Mouse (Mus musculus) heart, embryonic 12.5 days (tissue): ENCODE measurements around the gene Vsx2. TPM values are rescaled to one million over a fixed set of nuclear protein-coding genes. Genes with fewer than 3 reads are reported as not detected.

Source experiments
- ATAC-seq: fragments of 200-750 bp; cut with Nextera tagmentation; 2 replicates; pipeline ENCODE4 v1.8.0; 2017; ENCODE audit warnings: moderate TSS enrichment, moderate library complexity; ENCODE audit not compliant: insufficient number of reproducible peaks, low FRiP score
- H3K27ac ChIP-seq: fragments of 300-500 bp; sonication (generic); 2 replicates; pipeline ENCODE4 v1.5.1; 2016; ENCODE audit warnings: mild to moderate bottlenecking, moderate library complexity; ENCODE audit not compliant: poor library complexity, severe bottlenecking
- H3K27me3 ChIP-seq: fragments of 300-500 bp; sonication (generic); replicated peaks from 2 replicates; pipeline ENCODE4 v1.6.1; 2016; ENCODE audit warnings: mild to moderate bottlenecking, moderate library complexity
- H3K36me3 ChIP-seq: fragments of 300-500 bp; sonication (generic); 2 replicates; pipeline ENCODE4 v1.6.1; 2016; ENCODE audit warnings: mild to moderate bottlenecking, moderate library complexity
- H3K4me1 ChIP-seq: fragments of 300-500 bp; sonication (generic); replicated peaks from 2 replicates; pipeline ENCODE4 v1.6.1; 2016; ENCODE audit warnings: mild to moderate bottlenecking
- H3K4me2 ChIP-seq: fragments of 300-500 bp; sonication (generic); 2 replicates; pipeline ENCODE4 v1.6.1; 2016; ENCODE audit warnings: mild to moderate bottlenecking, moderate library complexity
- H3K4me3 ChIP-seq: fragments of 300-500 bp; sonication (generic); 2 replicates; pipeline ENCODE4 v1.5.1; 2016; ENCODE audit warnings: mild to moderate bottlenecking
- H3K9ac ChIP-seq: fragments of 300-500 bp; sonication (generic); 2 replicates; pipeline ENCODE4 v1.6.1; 2016; ENCODE audit warnings: mild to moderate bottlenecking, moderate library complexity
- H3K9me3 ChIP-seq: fragments of 300-500 bp; sonication (generic); replicated peaks from 2 replicates; pipeline ENCODE4 v1.6.1; 2016; ENCODE audit warnings: mild to moderate bottlenecking, moderate library complexity
- WGBS: fragments of 180-500 bp; shearing (Covaris S2); methylation state at CpG from one replicate; pipeline ENCODE4 v1.1.7; 2016; 5-methylcytosine and 5-hydroxymethylcytosine counted together
- polyA plus RNA-seq: library from polyadenylated mRNA; unstranded; fragments of >200 nt; fragmentation: Nextera tagmentation; extraction: Ambion mirVana; gene quantifications from 2 replicates; pipeline ENCODE4 v1.2.1, GENCODE M21; 2016

Vsx2 gene
- polyA plus RNA-seq, 1 experiment from 2014 or later, result not detected

DNA sequence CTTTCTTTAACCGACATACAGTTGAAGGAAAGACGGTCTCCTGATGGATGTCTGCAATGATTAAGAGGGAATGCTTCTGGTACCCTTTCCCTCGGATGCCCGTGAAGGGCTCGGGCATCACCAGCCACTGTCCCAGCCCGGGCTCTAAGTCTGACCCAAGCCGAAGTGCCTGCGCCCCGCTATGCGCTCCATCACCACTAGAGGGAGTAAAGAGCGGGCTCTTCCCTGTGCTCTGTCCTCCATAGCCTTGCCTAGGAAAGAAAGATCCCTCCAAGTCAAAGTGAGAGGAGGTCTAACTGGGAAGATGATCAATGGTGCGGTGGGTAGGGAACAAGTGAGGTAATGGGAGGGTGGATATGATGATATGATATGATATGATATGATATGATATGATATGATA lies 23.5 kb upstream of the Vsx2 start:
- Histone ChIP-seq H3K27ac (no peak overlapping the region), H3K4me3 (no peak overlapping the region), H3K27me3 (no peaks in the 10 kb centered on the region), H3K9ac (no peak overlapping the region), H3K9me3 (no peaks in the 10 kb centered on the region), H3K36me3 (no peaks in the 10 kb centered on the region), H3K4me2 (no peak overlapping the region), H3K4me1 (no peaks in the 10 kb centered on the region)
- no peak for ATAC-seq
- 5% methylated on average over 12 of the region's 12 CpGs for WGBS

DNA sequence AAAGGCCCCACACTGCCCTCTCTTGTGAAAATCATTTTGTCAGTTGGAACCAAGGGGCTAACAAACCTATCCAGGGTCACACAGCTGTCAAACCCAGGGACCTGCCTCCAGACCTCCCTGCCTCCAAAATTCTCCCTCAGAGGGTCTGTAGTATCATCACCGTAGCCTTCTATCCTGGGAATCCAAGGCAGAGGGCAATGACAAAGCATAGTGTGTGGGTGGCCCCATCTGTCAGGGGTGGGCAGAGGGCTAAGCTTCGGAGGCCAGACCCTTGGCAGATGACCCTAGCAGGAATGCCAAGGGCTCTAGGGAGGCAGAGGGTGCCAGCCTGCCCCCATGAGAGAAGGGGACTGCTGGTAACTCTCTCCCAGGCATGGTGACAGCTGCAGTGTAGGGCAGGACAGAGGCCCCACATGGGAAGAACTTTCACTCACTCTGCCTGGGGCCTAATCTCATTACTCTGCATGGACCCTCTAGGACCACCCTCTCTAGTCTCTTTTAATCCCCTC lies 22.9 kb upstream of the Vsx2 start:
- no peaks in the 10 kb centered on the region for H3K36me3 ChIP-seq
- no peak overlapping the region for H3K4me3 ChIP-seq
- WGBS, result 65% methylated on average over 2 of the region's 2 CpGs
- no peak overlapping the region for H3K27ac ChIP-seq
- H3K9me3 ChIP-seq, result no peaks in the 10 kb centered on the region
- no peak overlapping the region for H3K4me2 ChIP-seq
- H3K9ac ChIP-seq, result no peak overlapping the region
- H3K27me3 ChIP-seq, result no peaks in the 10 kb centered on the region
- H3K4me1 ChIP-seq, result no peaks in the 10 kb centered on the region
- no peak for ATAC-seq

DNA sequence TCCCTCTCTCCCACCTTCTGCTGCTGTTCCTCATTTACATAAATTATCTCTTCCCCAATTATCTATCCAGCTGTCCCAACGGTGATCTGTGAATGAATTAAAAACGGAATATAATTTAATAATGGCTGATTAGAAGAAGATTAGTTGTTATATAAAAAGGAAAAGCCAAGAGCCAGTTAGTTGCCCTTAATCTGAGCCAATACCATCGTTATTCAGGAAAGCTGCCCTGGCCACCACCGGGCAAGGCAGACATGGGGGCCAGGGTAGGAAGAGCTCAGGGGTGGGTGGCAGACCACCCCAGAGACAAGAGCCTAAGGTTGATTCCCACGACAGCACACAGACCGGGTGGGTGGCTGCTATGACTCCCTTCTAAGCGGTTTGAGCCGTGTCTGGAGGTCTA lies 21.3 kb upstream of the Vsx2 start:
- no peaks in the 10 kb centered on the region for H3K36me3 ChIP-seq
- H3K4me1 ChIP-seq, result no peaks in the 10 kb centered on the region
- ATAC-seq, result no peak
- H3K27me3 ChIP-seq, result no peaks in the 10 kb centered on the region
- no peak overlapping the region for H3K27ac ChIP-seq
- no peak overlapping the region for H3K4me2 ChIP-seq
- WGBS, result 47% methylated on average over 8 of the region's 8 CpGs
- no peak overlapping the region for H3K4me3 ChIP-seq
- H3K9ac ChIP-seq, result no peak overlapping the region
- no peaks in the 10 kb centered on the region for H3K9me3 ChIP-seq

DNA sequence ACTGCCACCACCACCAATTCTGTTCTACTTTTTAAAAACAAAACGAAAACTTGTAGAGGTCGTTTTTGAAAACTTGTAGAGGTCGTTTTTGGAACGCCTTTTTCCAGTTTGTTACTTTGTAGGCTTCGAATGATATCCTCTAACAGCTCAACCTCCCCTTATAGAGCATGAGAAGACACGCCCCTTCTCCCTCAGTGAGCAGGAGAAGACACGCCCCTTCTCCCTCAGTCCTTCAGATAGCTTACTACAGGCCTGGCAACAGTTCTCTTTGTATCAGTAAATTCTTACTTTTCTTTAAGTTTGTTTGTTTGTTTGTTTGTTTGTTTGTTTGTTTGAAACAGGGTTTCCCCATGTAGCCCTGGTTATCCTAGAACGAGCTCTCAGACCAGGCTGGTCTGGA lies 14.3 kb upstream of the Vsx2 start:
- Histone ChIP-seq H3K9ac (no peak overlapping the region), H3K4me3 (no peak overlapping the region), H3K27ac (no peak overlapping the region), H3K4me2 (no peak overlapping the region), H3K36me3 (no peaks in the 10 kb centered on the region), H3K4me1 (no peaks in the 10 kb centered on the region), H3K27me3 (no peaks in the 10 kb centered on the region), H3K9me3 (peaks cover 3% of the 10 kb centered on the region; the same call in 1 of the 2 replicates)
- no peak for ATAC-seq
- WGBS, result 61% methylated on average over 8 of the region's 8 CpGs

DNA sequence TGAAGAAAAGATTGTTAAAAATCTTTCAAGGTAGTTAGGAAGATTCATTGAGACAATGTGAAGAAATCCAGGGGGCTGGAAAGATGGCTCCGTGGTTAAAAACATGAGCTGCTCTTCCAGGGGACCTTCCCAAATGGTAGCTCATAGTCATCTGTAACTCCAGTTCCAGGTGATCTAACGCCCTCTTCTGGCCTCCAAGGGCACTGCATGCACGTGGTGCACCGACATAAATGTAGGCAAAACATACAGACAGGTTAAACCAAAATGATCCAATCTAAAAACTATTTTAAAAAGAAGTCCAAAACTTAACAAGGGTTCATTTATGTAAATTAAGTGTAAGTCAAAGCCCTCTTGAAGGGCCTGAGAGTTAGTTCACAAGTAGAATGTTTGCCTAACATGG lies 7.0 kb upstream of the Vsx2 start:
- Histone ChIP-seq H3K4me3 (no peak overlapping the region), H3K9me3 (peaks cover 3% of the 10 kb centered on the region; the same call in 1 of the 2 replicates), H3K4me1 (no peaks in the 10 kb centered on the region), H3K4me2 (no peak overlapping the region), H3K36me3 (no peaks in the 10 kb centered on the region), H3K9ac (no peak overlapping the region), H3K27ac (no peak overlapping the region), H3K27me3 (peaks cover 16% of the 10 kb centered on the region)
- no peak for ATAC-seq
- 52% methylated on average over 4 of the region's 4 CpGs for WGBS

DNA sequence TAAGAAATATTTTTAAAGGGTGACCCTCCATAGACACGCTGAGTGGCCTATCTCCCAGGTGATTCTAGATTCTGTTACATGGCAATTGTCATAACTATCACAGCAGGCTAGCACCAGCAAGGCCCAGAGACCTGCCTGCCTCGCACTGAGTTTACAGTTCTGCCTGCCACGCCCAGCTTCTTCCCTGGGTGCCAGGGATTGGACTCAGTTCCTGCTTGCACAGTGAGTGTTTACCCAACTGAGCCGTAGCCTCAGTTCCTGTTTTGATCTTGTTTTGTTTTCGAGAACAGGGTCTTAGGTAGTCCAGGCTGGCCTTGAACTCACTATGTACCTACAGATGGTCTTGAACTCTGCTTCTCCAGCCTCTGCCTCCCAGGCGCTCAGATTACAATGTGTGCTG lies 2.0 kb upstream of the Vsx2 start:
- Histone ChIP-seq H3K4me1 (peaks cover 27% of the 10 kb centered on the region), H3K4me2 (no peak overlapping the region), H3K36me3 (no peaks in the 10 kb centered on the region), H3K4me3 (no peak overlapping the region), H3K27me3 (peaks cover 66% of the 10 kb centered on the region), H3K9me3 (no peaks in the 10 kb centered on the region), H3K9ac (no peak overlapping the region), H3K27ac (no peak overlapping the region)
- no peak for ATAC-seq
- 77% methylated on average over 6 of the region's 6 CpGs for WGBS

DNA sequence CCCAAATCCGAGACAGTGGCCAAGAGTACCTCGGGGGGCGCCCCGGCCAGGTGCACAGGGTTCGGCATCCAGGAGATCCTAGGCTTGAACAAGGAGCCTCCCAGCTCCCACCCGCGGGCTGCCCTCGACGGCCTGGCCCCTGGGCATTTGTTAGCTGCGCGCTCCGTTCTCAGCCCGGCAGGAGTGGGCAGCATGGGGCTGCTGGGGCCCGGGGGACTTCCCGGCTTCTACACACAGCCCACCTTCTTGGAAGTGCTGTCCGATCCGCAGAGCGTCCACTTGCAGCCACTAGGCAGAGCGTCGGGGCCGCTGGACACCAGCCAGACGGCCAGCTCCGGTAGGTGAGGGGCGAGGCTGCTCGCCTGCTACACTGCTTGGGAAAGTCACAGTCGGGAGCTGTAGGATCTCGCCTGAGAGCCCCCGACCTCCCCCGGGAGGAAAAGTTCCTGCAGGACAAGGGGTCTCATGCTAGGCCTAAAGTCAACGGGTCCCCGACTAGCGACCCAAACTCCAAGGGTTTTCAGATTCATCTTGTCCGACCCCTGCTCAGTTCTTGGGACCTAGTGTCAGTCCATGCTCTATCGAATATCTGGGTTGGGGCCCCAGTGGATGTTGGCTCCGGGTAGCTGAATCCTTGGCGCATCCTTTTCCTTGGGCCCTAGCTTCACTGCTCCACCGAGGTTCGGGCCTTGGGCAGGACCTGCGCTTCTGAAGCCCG lies 573 bp downstream of the Vsx2 start:
- no peak for ATAC-seq
- Histone ChIP-seq H3K27ac (no peak overlapping the region), H3K9ac (0 out of 2 replicates have a peak overlapping the region, but pooled peaks have one; percentile 31), H3K27me3 (peaks cover 86% of the 10 kb centered on the region), H3K4me2 (peak overlapping the region; percentile 54), H3K36me3 (no peaks in the 10 kb centered on the region), H3K4me3 (peak overlapping the region; percentile 35), H3K4me1 (peaks cover 27% of the 10 kb centered on the region), H3K9me3 (no peaks in the 10 kb centered on the region)
- 1% methylated on average over 40 of the region's 40 CpGs for WGBS

DNA sequence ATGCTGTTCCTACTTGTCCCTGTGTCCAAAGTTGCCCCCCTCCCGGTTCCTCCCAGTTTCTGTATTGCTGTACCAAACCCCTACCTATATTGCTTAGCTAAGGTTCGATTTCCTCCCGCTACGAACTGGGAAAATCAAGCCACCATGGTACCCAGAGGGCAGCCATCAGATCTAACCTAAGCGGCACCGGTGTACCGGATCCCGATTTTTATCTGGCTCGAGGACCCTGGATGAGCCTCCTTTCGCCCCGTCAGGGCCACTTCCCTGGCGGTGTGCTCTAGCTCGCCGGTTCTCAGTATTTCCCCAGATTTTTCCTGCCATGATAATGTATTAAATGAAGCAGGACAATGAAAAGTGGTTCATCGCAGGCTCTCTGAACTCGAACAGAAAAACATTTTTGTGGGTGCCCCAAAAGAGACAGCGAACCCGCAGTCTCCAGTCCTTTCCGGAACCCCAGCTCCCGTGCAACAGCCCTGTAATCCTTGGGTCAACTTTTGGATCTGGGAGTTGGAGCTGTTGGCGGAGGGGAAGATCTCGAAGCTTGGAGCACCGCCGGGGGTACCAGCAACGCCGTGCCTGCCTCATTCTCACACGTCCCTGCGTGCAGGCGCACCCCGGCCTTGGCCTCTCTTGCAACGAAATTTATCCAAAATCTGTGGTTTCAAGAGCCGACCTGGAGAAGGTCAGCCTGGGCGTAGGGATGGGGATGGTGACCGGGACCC lies 1.3 kb downstream of the Vsx2 start:
- no peak for ATAC-seq
- no peak overlapping the region for H3K27ac ChIP-seq
- no peak overlapping the region for H3K9ac ChIP-seq
- peak overlapping the region; percentile 22 for H3K4me2 ChIP-seq
- WGBS, result 1% methylated on average over 34 of the region's 34 CpGs
- H3K27me3 ChIP-seq, result peaks cover 94% of the 10 kb centered on the region
- 0 out of 2 replicates have a peak overlapping the region, but pooled peaks have one; percentile 6 for H3K4me3 ChIP-seq
- no peaks in the 10 kb centered on the region for H3K36me3 ChIP-seq
- H3K4me1 ChIP-seq, result peaks cover 27% of the 10 kb centered on the region
- H3K9me3 ChIP-seq, result no peaks in the 10 kb centered on the region

DNA sequence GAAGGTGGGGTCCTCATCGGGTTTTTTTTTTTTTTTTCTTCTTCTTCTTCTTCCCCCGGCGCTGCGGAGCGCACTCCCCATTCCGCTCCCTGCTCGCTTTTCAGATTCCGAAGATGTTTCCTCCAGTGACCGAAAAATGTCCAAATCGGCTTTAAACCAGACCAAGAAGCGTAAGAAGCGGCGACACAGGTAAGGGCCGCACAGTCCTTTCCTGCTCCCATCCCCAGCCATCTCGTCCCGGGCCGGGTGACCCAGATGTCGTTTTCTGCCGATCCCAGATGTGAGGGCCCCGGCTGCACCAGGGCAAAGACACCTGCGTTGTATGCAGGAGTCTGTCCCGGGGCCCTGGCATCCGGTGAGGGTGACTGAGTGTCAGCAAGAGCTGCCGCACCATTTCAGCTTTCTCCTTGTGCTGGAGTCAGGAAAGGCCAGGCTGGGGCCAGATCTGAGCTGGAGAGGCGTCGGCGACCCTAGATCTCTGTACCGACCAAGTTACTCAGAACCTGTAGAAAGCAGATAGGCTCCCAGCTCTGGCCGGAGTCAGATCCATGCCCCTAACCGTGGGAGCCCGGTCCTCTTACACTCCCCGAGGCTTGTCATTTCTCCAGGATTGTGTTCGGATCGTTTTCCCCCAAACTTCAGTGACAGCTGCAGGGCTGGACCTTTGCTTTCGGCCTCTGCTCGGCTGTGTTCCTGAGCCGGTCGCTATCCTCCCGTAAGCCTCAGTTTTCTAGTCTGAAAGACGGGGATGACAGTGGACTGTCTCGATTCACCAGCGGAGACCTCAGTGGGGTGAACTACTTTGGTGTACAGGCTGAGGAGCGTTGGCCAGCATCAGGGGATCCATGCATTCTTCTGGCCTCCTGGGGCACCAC lies 2.1 kb downstream of the Vsx2 start:
- WGBS, result 1% methylated on average over 43 of the region's 43 CpGs
- peaks cover 27% of the 10 kb centered on the region for H3K4me1 ChIP-seq

DNA sequence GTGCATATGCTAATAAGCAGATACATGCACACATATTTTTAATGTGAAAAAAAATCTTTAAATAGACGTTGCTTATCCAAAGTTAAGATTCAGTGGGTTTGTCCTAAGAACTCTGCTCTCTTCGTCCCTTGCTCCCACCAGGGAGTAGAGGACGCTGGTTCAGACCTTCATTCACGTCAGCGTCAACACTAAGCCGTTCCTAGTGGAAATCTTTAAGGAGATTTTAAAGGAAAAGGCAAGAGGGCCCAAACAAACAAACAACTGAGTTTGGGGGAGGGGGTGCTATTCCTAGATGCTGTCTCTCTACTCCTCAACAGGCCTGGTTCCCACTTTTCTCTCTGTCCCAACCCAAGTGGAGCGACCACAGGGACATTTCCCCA lies 2.8 kb downstream of the Vsx2 start:
- Histone ChIP-seq H3K36me3 (no peaks in the 10 kb centered on the region), H3K4me3 (no peak overlapping the region), H3K27ac (no peak overlapping the region), H3K27me3 (peaks cover 99% of the 10 kb centered on the region), H3K4me2 (no peak overlapping the region), H3K9me3 (no peaks in the 10 kb centered on the region), H3K4me1 (peaks cover 27% of the 10 kb centered on the region), H3K9ac (no peak overlapping the region)
- WGBS, result 7% methylated on average over 7 of the region's 7 CpGs
- ATAC-seq, result no peak

More for the DNA sequence above, 2.1 kb downstream of the Vsx2 start:
- H3K4me2 ChIP-seq, result peak overlapping the region; percentile 22
- no peaks in the 10 kb centered on the region for H3K36me3 ChIP-seq
- no peak overlapping the region for H3K27ac ChIP-seq
- no peak for ATAC-seq
- H3K9me3 ChIP-seq, result no peaks in the 10 kb centered on the region
- H3K9ac ChIP-seq, result no peak overlapping the region
- peak overlapping the region; percentile 11; the same call in 1 of the 2 replicates for H3K4me3 ChIP-seq
- H3K27me3 ChIP-seq, result peaks cover 99% of the 10 kb centered on the region

DNA sequence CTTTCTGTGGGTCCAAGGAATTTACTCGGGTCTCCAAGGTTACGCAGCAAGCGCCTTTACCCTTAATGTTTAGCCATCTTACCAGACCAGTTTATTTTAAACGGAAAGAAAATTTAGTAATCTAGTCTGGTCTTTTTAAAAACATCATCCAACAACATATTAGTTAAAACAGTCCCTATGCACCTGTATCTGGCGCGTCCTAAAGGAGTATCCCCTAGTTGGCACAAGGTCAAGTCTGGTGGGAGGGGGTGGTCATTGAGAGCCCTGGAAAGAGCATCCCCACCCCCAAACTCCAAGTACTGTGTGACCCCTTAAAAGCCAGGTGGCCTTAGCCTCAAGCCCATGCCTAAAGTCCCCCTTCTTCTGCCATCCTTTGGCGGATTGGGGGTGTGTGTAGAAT lies 3.5 kb downstream of the Vsx2 start:
- Histone ChIP-seq H3K36me3 (no peaks in the 10 kb centered on the region), H3K4me1 (peaks cover 27% of the 10 kb centered on the region), H3K9me3 (no peaks in the 10 kb centered on the region), H3K27ac (no peak overlapping the region), H3K4me3 (no peak overlapping the region), H3K27me3 (peaks cover 97% of the 10 kb centered on the region), H3K9ac (no peak overlapping the region), H3K4me2 (no peak overlapping the region)
- WGBS, result 26% methylated on average over 7 of the region's 7 CpGs
- no peak for ATAC-seq
